In the genomic region with DNA sequence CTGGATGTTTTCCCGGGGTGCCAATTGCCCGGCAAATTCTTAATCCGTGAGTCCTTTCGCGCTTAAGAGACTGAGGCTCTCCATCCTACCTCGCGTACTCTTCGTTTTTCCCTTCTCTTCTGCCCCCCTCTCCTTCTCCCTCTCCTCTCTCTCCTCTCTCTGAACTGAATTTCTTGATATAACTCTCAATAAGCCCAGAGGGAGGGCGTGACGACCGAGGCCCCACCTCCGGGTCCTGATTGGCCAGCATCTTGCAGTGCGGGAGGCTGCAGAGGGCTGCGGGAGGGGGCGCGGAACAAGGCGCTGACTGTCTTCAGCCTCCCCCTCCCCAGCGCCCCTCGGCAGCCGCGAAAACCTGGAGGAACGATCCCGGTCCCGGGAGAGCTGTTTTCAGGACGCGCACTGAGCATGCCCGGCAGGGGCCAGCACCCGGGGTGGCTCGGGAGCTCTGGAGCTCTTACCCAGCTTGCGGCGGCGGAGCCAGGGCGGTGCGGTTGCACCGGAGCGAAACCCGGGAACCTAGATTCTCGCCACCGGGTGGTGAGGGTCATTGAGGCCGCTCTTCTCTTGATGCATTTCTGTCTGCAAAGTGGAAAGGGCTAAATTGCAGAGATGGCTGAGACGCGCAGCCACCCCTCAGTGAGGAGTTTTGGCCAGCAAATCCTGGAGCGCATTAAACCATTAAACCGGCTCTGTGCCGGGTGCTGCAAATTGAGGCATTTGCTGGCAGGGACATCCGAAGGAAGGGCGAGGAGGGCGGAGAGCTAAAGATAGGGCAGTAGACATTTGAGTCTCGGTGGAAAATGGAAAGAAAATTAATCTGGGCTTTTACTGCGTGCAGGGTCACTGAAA, we compare ENCODE assay signal across 8 mouse cellular contexts. TPM values are rescaled to one million over a fixed set of nuclear protein-coding genes. Genes with fewer than 3 reads are reported as not detected.
DNase-seq lines count a peak whose midpoint lies in the region; ATAC-seq lines count a peak whose summit lies in the region.

A gene (minus strand): TSS at position 161 of the 852 bp plus-strand sequence.

- H3K4me1 ChIP-seq in hindbrain, embryonic 12.5 days, result peaks cover 23% of the 10 kb centered on the region
- peaks cover 19% of the 10 kb centered on the region for H3K4me1 ChIP-seq in lung, embryonic 16.5 days (replicated peaks; ENCODE audit: control insufficient read depth, insufficient read depth, low read length)

- under 1% methylated on average over 50 of the region's 50 CpGs for WGBS in hindbrain, embryonic 12.5 days
- WGBS in lung, embryonic 16.5 days, result 0% methylated on average over 49 of the region's 50 CpGs

- H3K4me2 ChIP-seq in hindbrain, embryonic 12.5 days (replicated peaks), result peak within 1 kb of the TSS; percentile 71
- H3K4me2 ChIP-seq in lung, embryonic 16.5 days (ENCODE audit: low read depth, low read length), result peak within 1 kb of the TSS; percentile 95

- H3K36me3 ChIP-seq in hindbrain, embryonic 12.5 days, result 0 out of 2 replicates have a peak, but pooled peaks cover 4% of the 10 kb centered on the region
- no peaks in the 10 kb centered on the region for H3K36me3 ChIP-seq in lung, embryonic 16.5 days (ENCODE audit: control insufficient read depth, insufficient read depth, low read length)

- peak within 1 kb of the TSS; percentile 85 for H3K27ac ChIP-seq in hindbrain, embryonic 12.5 days
- peak within 1 kb of the TSS; percentile 51 for H3K27ac ChIP-seq in lung, embryonic 16.5 days (ENCODE audit: low read length)

- ATAC-seq in hindbrain, embryonic 12.5 days (ENCODE audit: low FRiP score), result peak; percentile 99
- ATAC-seq in lung, embryonic 16.5 days (ENCODE audit: low read depth), result peak; percentile 99

- H3K9ac ChIP-seq in hindbrain, embryonic 12.5 days, result peak within 1 kb of the TSS; percentile 67
- peak within 1 kb of the TSS; percentile 67 for H3K9ac ChIP-seq in lung, embryonic 16.5 days (ENCODE audit: low read length)

- H3K27me3 ChIP-seq in hindbrain, embryonic 12.5 days, result no peaks in the 10 kb centered on the region
- no peaks in the 10 kb centered on the region for H3K27me3 ChIP-seq in lung, embryonic 16.5 days (ENCODE audit: control insufficient read depth, insufficient read depth, low read depth, low read length)

- DNase-seq in R1 (ENCODE audit: low read depth, low spot score), result peak; percentile 84
- DNase-seq in cerebellum, postnatal 14 days, result peak; percentile 95 to 97
- peak; percentile 90 to 98 for DNase-seq in frontal cortex, postnatal 25 days (ENCODE audit: low spot score in 2 of 2)
- DNase-seq in layer of hippocampus, postnatal 14 days (ENCODE audit: low spot score in 2 of 2), result peak; percentile 96 to 98
- peak; percentile 83 for DNase-seq in retina, postnatal 7 days (ENCODE audit: low read depth, low spot score)
- peak; percentile 74 for DNase-seq in yolk sac, embryonic 10.5 days (ENCODE audit: low spot score)

- H3K4me3 ChIP-seq in hindbrain, embryonic 12.5 days, result peak within 1 kb of the TSS; percentile 55
- peak within 1 kb of the TSS; percentile 61 for H3K4me3 ChIP-seq in lung, embryonic 16.5 days (ENCODE audit: low read length)

- no peaks in the 10 kb centered on the region for H3K9me3 ChIP-seq in hindbrain, embryonic 12.5 days (replicated peaks)
- H3K9me3 ChIP-seq in lung, embryonic 16.5 days (ENCODE audit: control insufficient read depth, low read length), result no peaks in the 10 kb centered on the region

RNA-seq across cellular contexts. Expression of the gene that starts here (rescaled TPM):
- polyA plus RNA-seq in hindbrain, embryonic 12.5 days (2016; fragmentation: Nextera tagmentation; extraction: Ambion mirVana), result 98.8 and 104 TPM in 2 replicates
- total RNA-seq in layer of hippocampus, postnatal 14 days (2021), result 100 to 1,000 TPM; 178 to 189 TPM
- 8.5 and 9.7 TPM in 2 replicates for polyA plus RNA-seq in lung, embryonic 16.5 days (2015; fragmentation: Nextera tagmentation; extraction: Ambion mirVana)

Comparison
In these comparisons a context has a peak if more than half of its experiments do, and no peak if none do; other contexts are left out.
1. Peak in every context shown above with its lines: DNase-seq, ATAC-seq, H3K4me3 ChIP-seq and H3K27ac ChIP-seq.